Mouse (Mus musculus) adrenal gland, adult (tissue): ENCODE data around the gene Nox3.

Source experiments
- DNase-seq, 2 experiments: peaks; one replicate each; pipeline ENCODE4 v3.0.0; 2022 to 2023; ENCODE audit warnings: low spot score in 1 of 2; ENCODE audit not compliant: inconsistent age in 2 of 2

The Nox3 gene

GRCm38 (mm10) chr17:3610928-3611780 is 84.9 kb downstream of the Nox3 start:
- peak in 1 of 2 experiments; percentile 79 for DNase-seq

- peak in 1 of 2 experiments; percentile 60 for DNase-seq
Observed at GRCm38 (mm10) chr17:3610307-3610754, 85.7 kb downstream of the Nox3 start.

DNA sequence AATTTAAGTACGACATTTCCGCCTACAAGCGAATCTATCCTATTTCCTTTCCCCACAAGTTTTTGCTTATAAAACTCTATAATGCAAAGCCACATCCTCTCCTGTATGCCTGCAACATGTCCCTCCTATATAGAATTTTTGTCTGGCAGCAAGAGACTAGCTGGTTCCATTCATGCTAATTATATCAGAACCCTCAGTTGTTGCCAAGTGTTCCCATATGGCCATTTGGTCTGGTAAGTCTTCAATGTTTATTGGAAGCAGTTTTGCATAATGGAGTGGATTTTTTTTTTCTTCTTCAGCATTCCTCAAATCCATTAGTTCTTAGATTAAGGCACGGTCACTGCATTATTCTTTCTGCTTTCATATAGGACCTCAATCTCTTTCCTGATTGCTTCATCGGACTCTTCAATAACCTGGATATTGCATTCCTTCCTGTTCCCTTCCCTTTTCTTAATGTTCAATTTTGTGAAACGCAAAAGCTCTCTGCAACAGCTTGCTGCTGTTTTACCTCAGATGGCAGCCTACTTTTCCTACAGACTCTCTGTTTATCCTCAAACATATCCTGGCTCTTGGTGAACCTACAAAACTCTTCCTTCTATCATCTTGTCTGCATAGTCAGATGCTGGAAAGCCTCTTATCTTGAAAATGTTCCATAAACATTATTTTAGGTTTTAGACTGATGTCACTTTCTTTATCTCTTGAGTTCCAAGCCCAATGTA is 92.9 kb downstream of the Nox3 start:
- no peak for DNase-seq

- no peak for DNase-seq
Observed at GRCm38 (mm10) chr17:3598393-3598792, 97.7 kb downstream of the Nox3 start.

DNA sequence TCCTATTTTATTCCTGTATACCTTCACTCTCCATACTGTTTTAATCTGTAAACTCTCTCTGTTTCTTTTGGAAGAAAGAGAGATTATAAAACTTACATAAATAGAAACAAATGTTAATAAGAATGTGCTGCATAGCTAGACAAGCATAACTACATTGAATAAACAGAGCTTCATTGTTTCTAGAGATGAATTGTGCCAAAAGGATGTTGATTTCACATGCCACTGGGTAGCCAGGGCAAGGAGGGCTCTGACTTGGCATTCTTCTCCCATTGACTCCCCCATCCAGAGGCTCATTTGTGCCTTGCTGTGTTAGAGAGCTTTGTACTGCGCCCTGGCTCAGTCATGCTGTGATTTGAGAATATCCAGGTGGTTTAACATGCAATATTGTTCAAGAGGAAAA is 98.2 kb downstream of the Nox3 start:
- no peak for DNase-seq

DNA sequence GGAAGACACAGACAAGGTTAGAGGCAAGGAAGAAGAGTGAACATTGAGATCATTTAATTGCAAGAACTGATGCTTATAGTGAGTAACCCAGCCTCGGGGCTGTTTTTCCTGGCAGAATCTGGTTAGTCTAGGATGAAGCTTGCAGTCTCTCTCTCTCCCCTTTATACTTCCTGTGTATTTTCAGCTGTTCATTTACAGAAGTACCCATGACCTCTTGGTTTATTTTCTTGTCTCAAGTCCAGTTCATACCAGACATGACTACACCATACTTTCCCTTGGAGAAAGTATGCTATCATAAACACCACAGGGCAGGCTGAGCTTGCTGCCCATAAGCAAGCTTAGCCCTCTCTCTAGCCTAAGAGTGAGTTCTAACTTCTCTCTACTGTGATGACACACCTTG is 98.9 kb downstream of the Nox3 start:
- DNase-seq: no peak
